Mouse (Mus musculus): ENCODE measurements at regions not wholly inside any gene's neighbourhood (a gene's known extent, or its start where the extent isn't known, plus 50 kb on each side); places are given as distances from the start of the nearest gene placed in this dataset.

- DNase-seq, result no peak
- Histone ChIP-seq H3K4me1 (ENCODE audit: control insufficient read depth, insufficient read depth, low read length) (no peaks in the 10 kb centered on the region), H3K4me3 (replicated peaks; ENCODE audit: extremely low read depth, low read depth, low read length) (no peak overlapping the region)
- TF ChIP-seq CTCF (IDR thresholded peaks at IDR 0.05; ENCODE audit: insufficient read depth, low read length), result no peak
- no peak for TF ChIP-seq POLR2A (IDR thresholded peaks at IDR 0.05; ENCODE audit: borderline replicate concordance, extremely low read depth, low read depth, low read length)
- WGBS, result 92% methylated on average over 7 of the region's 7 CpGs
Observed at GRCm38 (mm10) chr13:44121932-44122331, 337.4 kb downstream of the Cd83 start.

GRCm38 (mm10) chr13:44126198-44126597 is 341.6 kb downstream of the Cd83 start:
- no peak for DNase-seq
- no peaks in the 10 kb centered on the region for H3K4me1 ChIP-seq (ENCODE audit: control insufficient read depth, insufficient read depth, low read length)
- 44% methylated on average over 10 of the region's 10 CpGs for whole genome bisulfite sequencing
- H3K4me3 ChIP-seq (replicated peaks; ENCODE audit: extremely low read depth, low read depth, low read length), result no peak overlapping the region
- TF ChIP-seq CTCF (IDR thresholded peaks at IDR 0.05; ENCODE audit: insufficient read depth, low read length), result no peak
- no peak for TF ChIP-seq POLR2A (IDR thresholded peaks at IDR 0.05; ENCODE audit: borderline replicate concordance, extremely low read depth, low read depth, low read length)

DNA sequence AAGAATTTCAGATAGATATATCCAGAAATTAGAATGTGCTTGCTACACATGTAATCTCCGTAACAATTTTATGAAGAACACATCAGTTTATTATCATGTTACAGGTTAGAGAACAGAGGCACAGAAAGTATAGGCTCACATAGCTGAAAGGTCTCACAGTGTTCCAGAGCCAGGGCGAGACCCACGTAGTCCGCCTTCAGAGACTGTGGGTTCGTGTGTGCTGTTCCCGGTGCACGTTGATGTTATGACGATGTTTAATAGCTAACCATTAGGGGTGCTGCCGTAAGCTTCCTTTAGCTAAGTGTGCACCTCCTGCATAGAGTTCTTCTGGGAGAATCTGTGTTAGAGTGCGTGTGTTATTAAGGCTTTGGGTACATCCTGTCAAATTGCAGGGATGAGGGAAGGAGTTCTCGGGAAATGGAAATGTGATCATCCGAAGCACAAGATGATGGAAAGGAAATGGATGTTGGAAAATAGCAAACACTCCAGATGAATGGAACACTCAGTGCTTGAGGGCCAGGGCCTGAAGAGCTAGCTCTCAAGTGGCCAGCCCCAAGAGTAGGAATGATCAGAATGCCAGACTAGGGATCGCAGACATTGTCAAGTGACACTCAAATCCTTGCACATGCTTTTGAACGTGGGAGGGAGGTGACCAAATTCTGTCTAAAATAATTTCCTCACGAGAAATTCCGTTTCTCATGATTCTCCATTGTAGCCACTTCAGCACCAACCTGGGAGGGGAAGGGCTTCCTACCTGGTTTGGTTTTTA is 344.1 kb downstream of the Cd83 start:
- Histone ChIP-seq H3K4me3 (replicated peaks; ENCODE audit: extremely low read depth, low read depth, low read length) (no peak overlapping the region), H3K4me1 (ENCODE audit: control insufficient read depth, insufficient read depth, low read length) (no peaks in the 10 kb centered on the region)
- WGBS, result 73% methylated on average over 16 of the region's 16 CpGs
- TF ChIP-seq POLR2A (IDR thresholded peaks at IDR 0.05; ENCODE audit: borderline replicate concordance, extremely low read depth, low read depth, low read length) (no peak), CTCF (IDR thresholded peaks at IDR 0.05; ENCODE audit: insufficient read depth, low read length) (no peak)
- DNase-seq, result peak; percentile 56

DNA sequence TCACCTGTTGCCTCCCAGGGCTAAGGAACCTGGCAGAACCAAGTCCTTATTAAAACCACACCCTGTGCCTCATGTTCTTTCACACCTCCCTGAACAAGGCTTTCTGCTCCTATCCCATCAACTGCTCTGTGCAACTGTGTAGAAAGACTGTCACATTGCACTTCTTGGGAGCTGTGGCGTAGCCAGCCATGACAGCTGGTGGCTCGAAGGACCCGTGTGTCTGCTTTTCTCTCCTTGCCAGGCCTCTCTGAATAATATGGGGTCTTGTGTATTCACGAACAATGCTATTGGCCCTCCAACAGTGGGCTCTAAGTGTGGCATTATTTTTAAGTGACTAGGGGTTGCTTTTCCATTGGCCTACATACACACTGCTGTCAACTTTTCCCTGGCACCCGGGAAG is 347.3 kb downstream of the Cd83 start:
- no peak for DNase-seq
- 96% methylated on average over 5 of the region's 5 CpGs for WGBS
- Histone ChIP-seq H3K4me3 (replicated peaks; ENCODE audit: extremely low read depth, low read depth, low read length) (no peak overlapping the region), H3K4me1 (ENCODE audit: control insufficient read depth, insufficient read depth, low read length) (no peaks in the 10 kb centered on the region)
- TF ChIP-seq POLR2A (IDR thresholded peaks at IDR 0.05; ENCODE audit: borderline replicate concordance, extremely low read depth, low read depth, low read length) (no peak), CTCF (IDR thresholded peaks at IDR 0.05; ENCODE audit: insufficient read depth, low read length) (no peak)

- H3K4me3 ChIP-seq (replicated peaks; ENCODE audit: extremely low read depth, low read depth, low read length), result no peak overlapping the region
- TF ChIP-seq POLR2A (IDR thresholded peaks at IDR 0.05; ENCODE audit: borderline replicate concordance, extremely low read depth, low read depth, low read length) (no peak), CTCF (IDR thresholded peaks at IDR 0.05; ENCODE audit: insufficient read depth, low read length) (no peak)
- no peak for DNase-seq
- no peaks in the 10 kb centered on the region for H3K4me1 ChIP-seq (ENCODE audit: control insufficient read depth, insufficient read depth, low read length)
- WGBS, result 89% methylated on average over 4 of the region's 4 CpGs
Observed at GRCm38 (mm10) chr13:44132510-44132909, 347.9 kb downstream of the Cd83 start.

DNA sequence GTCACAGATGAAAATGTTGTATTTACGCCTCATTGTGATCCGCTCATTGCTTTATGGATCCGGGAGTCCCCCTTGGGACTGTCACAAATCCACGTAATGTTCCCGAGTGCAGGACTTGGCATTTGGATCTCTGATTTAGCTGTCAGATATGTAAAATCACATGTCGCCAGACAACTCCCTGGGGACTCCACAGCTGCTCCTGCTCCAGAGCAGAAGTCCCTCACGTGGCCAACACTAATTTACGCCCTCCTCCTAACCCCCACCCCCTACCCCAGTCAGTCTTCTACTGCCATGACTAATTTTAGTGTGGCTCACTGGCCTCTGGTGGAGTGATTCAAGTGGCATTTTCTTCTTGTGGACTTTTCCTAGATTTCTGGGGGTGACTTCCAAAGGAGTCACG is 348.9 kb downstream of the Cd83 start:
- WGBS, result 70% methylated on average over 9 of the region's 9 CpGs
- no peak for DNase-seq
- H3K4me1 ChIP-seq (ENCODE audit: control insufficient read depth, insufficient read depth, low read length), result no peaks in the 10 kb centered on the region
- no peak overlapping the region for H3K4me3 ChIP-seq (replicated peaks; ENCODE audit: extremely low read depth, low read depth, low read length)
- no peak for TF ChIP-seq POLR2A (IDR thresholded peaks at IDR 0.05; ENCODE audit: borderline replicate concordance, extremely low read depth, low read depth, low read length)
- TF ChIP-seq CTCF (IDR thresholded peaks at IDR 0.05; ENCODE audit: insufficient read depth, low read length), result no peak

- no peak for TF ChIP-seq POLR2A (IDR thresholded peaks at IDR 0.05; ENCODE audit: borderline replicate concordance, extremely low read depth, low read depth, low read length)
- no peak for TF ChIP-seq CTCF (IDR thresholded peaks at IDR 0.05; ENCODE audit: insufficient read depth, low read length)
- 70% methylated on average over 5 of the region's 5 CpGs for WGBS
- DNase-seq, result no peak
- Histone ChIP-seq H3K4me3 (replicated peaks; ENCODE audit: extremely low read depth, low read depth, low read length) (no peak overlapping the region), H3K4me1 (ENCODE audit: control insufficient read depth, insufficient read depth, low read length) (no peaks in the 10 kb centered on the region)
Observed at GRCm38 (mm10) chr13:44141181-44141580, 356.6 kb downstream of the Cd83 start.

DNA sequence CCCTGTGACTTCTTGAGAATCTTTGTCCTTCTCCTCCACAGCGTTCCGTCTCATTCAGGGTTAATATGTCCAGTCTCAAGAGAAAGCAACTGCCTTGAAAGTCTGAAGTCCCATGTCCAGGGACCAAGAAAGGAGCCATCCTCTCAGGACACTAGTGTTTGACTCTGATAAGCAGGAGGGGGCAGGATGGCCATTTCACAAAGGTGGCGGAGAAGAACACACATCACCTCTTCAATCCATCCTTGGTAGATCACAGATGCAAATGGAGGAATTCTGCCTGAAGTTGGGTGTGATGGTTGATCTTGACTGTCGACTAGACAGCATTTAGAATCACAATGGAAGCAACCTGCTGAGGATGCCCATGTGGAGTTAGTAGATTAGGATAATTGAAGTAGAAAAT is 360.9 kb downstream of the Cd83 start:
- no peak for DNase-seq
- Histone ChIP-seq H3K4me1 (ENCODE audit: control insufficient read depth, insufficient read depth, low read length) (no peaks in the 10 kb centered on the region), H3K4me3 (replicated peaks; ENCODE audit: extremely low read depth, low read depth, low read length) (no peak overlapping the region)
- WGBS, result 98% methylated on average over 4 of the region's 4 CpGs
- no peak for TF ChIP-seq CTCF (IDR thresholded peaks at IDR 0.05; ENCODE audit: insufficient read depth, low read length)
- TF ChIP-seq POLR2A (IDR thresholded peaks at IDR 0.05; ENCODE audit: borderline replicate concordance, extremely low read depth, low read depth, low read length), result no peak

DNA sequence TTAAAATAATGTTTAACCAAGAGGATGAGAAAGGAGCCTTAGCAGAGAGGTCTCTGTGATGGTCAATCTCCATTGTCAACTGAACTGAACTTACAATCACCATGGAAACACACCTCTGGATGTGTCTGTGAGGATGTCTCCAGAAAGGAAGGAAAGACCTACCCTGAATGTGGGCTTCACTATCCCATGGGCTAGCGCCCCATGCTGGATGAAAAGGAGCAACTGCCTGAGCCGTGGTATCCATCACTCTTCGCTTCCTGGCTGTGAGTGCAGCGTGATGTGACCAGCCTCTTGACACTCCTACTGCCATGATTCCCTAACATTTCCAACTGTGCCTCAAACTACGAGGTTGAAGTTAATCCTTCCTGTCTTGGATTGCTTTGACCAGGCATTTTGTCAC is 363.3 kb downstream of the Cd83 start:
- H3K4me1 ChIP-seq (ENCODE audit: control insufficient read depth, insufficient read depth, low read length), result no peaks in the 10 kb centered on the region
- TF ChIP-seq POLR2A (IDR thresholded peaks at IDR 0.05; ENCODE audit: borderline replicate concordance, extremely low read depth, low read depth, low read length), result no peak
- 0 out of 2 replicates have a peak, but pooled peaks have one; percentile 11 for TF ChIP-seq CTCF (IDR thresholded peaks at IDR 0.05; ENCODE audit: insufficient read depth, low read length)
- no peak overlapping the region for H3K4me3 ChIP-seq (replicated peaks; ENCODE audit: extremely low read depth, low read depth, low read length)
- no peak for DNase-seq
- WGBS, result 81% methylated on average over 5 of the region's 5 CpGs

DNA sequence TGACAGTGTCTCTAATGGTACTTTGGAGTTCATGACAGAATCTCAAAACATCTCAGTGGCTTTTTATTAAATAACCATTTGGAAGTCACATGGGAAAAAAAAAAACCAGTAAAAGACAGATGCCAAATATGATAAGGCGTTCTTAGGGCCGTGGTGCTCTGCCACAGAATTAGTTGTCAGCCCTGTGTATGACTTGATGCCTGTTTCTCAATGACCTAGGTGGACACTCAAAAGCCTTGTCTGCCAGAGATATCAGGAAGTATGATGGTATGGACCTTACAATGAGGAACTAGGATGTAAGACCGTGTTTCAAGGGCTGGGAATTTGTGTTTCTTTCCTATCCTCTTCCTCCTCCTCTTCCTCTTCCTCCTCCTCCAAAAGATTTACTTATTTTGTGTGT is 364.9 kb downstream of the Cd83 start:
- TF ChIP-seq POLR2A (IDR thresholded peaks at IDR 0.05; ENCODE audit: borderline replicate concordance, extremely low read depth, low read depth, low read length), result no peak
- TF ChIP-seq CTCF (IDR thresholded peaks at IDR 0.05; ENCODE audit: insufficient read depth, low read length), result no peak
- Histone ChIP-seq H3K4me1 (ENCODE audit: control insufficient read depth, insufficient read depth, low read length) (no peaks in the 10 kb centered on the region), H3K4me3 (replicated peaks; ENCODE audit: extremely low read depth, low read depth, low read length) (no peak overlapping the region)
- 63% methylated on average over 3 of the region's 3 CpGs for WGBS
- DNase-seq, result no peak

All from lung, adult 2 months (tissue).